21 mouse cellular contexts compared by ENCODE assay signal in the genomic region with DNA sequence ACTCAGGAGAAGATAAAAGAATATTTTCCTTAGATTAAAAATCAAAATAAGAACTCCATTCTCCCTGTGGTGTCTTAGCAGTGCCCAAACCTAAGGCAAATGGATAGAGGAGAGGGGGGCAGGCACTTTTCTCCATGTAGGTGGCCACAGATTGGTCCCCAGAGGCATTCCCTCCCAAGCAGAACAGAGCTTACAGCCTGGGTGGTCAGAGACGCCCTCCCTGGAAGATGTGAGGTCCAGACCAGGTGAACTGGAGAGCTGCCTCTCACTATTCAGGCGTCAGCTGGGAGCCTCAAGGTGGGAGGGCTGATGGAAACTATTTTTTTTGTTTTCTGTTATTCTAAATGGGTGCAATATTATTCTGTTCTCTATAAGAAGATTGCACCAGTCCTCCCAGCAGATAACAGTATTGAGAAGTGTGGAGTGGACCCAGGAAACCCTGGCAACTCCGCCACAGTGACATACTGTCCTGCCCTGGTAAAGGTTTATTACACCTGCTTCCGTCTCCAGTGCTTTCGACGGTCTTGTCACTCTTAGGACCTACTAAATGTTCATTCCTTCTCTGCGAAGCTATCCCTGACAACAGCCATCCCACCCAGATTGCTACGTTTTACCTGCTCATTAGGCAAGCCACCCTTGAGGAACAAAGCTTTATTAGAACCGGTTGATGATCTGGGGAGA. TPM values are rescaled to one million over a fixed set of nuclear protein-coding genes. Genes with fewer than 3 reads are reported as not detected.
A peak's percentile ranks its signal among the peaks of the same experiment; 100 is the strongest.
DNase-seq lines count a peak whose midpoint lies in the region; ATAC-seq and TF ChIP-seq lines count a peak whose summit lies in the region.
"Had no signal": no experiment of that assay in that cellular context is flagged by ENCODE, and none has a peak within 500 bp of the region (broad histone marks: within the 10 kb centered on the region; RNA-seq: fewer than 3 reads in every experiment).

No protein-coding gene starts in this region.

- no peak for TF ChIP-seq CTCF in kidney, postnatal 0 days (IDR thresholded peaks at IDR 0.05; ENCODE audit: low read depth)

- no peak overlapping the region for H3K4me2 ChIP-seq in heart, embryonic 13.5 days
- no peak overlapping the region for H3K4me2 ChIP-seq in heart, embryonic 12.5 days
- no peak overlapping the region for H3K4me2 ChIP-seq in kidney, postnatal 0 days (ENCODE audit: low read length)
- H3K4me2 ChIP-seq in midbrain, embryonic 11.5 days: no peak overlapping the region
- no peak overlapping the region for H3K4me2 ChIP-seq in midbrain, embryonic 14.5 days (ENCODE audit: low read length)
- H3K4me2 ChIP-seq: embryonic facial prominence, embryonic 12.5 days; hindbrain, embryonic 14.5 days had no signal

- 65% methylated on average over 9 of the region's 9 CpGs for WGBS in heart, embryonic 13.5 days
- WGBS in heart, embryonic 12.5 days: 69% methylated on average over 9 of the region's 9 CpGs
- WGBS in kidney, postnatal 0 days: 54% methylated on average over 9 of the region's 9 CpGs
- 82% methylated on average over 9 of the region's 9 CpGs for WGBS in midbrain, embryonic 11.5 days
- WGBS in midbrain, embryonic 14.5 days: 79% methylated on average over 9 of the region's 9 CpGs

- no peak overlapping the region for H3K4me3 ChIP-seq in heart, embryonic 13.5 days
- no peak overlapping the region for H3K4me3 ChIP-seq in heart, embryonic 12.5 days
- H3K4me3 ChIP-seq in kidney, postnatal 0 days (replicated peaks; ENCODE audit: low read depth, low read length): no peak overlapping the region
- no peak overlapping the region for H3K4me3 ChIP-seq in midbrain, embryonic 11.5 days (ENCODE audit: low read depth, low read length)
- H3K4me3 ChIP-seq in midbrain, embryonic 14.5 days (replicated peaks; ENCODE audit: low read depth, low read length): no peak overlapping the region
- H3K4me3 ChIP-seq: embryonic facial prominence, embryonic 12.5 days; heart, embryonic 10.5 days; hindbrain, embryonic 10.5 days had no signal

- H3K4me1 ChIP-seq in heart, embryonic 13.5 days: peaks cover 19% of the 10 kb centered on the region; the same call in 1 of the 2 replicates
- H3K4me1 ChIP-seq in heart, embryonic 12.5 days (replicated peaks): 0 out of 2 replicates have a peak, but pooled peaks cover 2% of the 10 kb centered on the region
- H3K4me1 ChIP-seq in kidney, postnatal 0 days (replicated peaks; ENCODE audit: insufficient read depth, low read length): no peaks in the 10 kb centered on the region
- H3K4me1 ChIP-seq in midbrain, embryonic 11.5 days (ENCODE audit: control insufficient read depth, insufficient read depth, low read length): no peaks in the 10 kb centered on the region
- no peaks in the 10 kb centered on the region for H3K4me1 ChIP-seq in midbrain, embryonic 14.5 days (ENCODE audit: control insufficient read depth, insufficient read depth, low read length)
- H3K4me1 ChIP-seq: embryonic facial prominence, embryonic 12.5 days; heart, embryonic 10.5 days had no signal

- H3K27ac ChIP-seq in heart, embryonic 13.5 days (replicated peaks): peak overlapping the region; percentile 49; the same call in 1 of the 2 replicates
- H3K27ac ChIP-seq in heart, embryonic 12.5 days (ENCODE audit: poor library complexity, severe bottlenecking): no peak overlapping the region
- no peak overlapping the region for H3K27ac ChIP-seq in kidney, postnatal 0 days
- H3K27ac ChIP-seq in midbrain, embryonic 11.5 days (ENCODE audit: low read depth, low read length): no peak overlapping the region
- no peak overlapping the region for H3K27ac ChIP-seq in midbrain, embryonic 14.5 days (replicated peaks; ENCODE audit: low read depth, low read length)
- H3K27ac ChIP-seq: embryonic facial prominence, embryonic 12.5 days; heart, embryonic 10.5 days; hindbrain, embryonic 10.5 days; hindbrain, embryonic 14.5 days had no signal

- 0 out of 2 replicates have a peak, but pooled peaks cover under 1% of the 10 kb centered on the region for H3K36me3 ChIP-seq in heart, embryonic 13.5 days
- H3K36me3 ChIP-seq in heart, embryonic 12.5 days: no peaks in the 10 kb centered on the region
- H3K36me3 ChIP-seq in kidney, postnatal 0 days (ENCODE audit: insufficient read depth, low read length): no peaks in the 10 kb centered on the region
- no peaks in the 10 kb centered on the region for H3K36me3 ChIP-seq in midbrain, embryonic 11.5 days (ENCODE audit: control insufficient read depth, insufficient read depth, low read length)
- no peaks in the 10 kb centered on the region for H3K36me3 ChIP-seq in midbrain, embryonic 14.5 days (ENCODE audit: control insufficient read depth, insufficient read depth, low read length)
- H3K36me3 ChIP-seq: embryonic facial prominence, embryonic 12.5 days; heart, embryonic 10.5 days; hindbrain, embryonic 10.5 days had no signal

- no peak for DNase-seq in kidney, postnatal 0 days (ENCODE audit: low spot score)
- no peak for DNase-seq in kidney, postnatal 10 days
- DNase-seq in midbrain, embryonic 11.5 days (ENCODE audit: low spot score, missing footprints): peak; percentile 39
- DNase-seq in midbrain, embryonic 14.5 days: no peak
- peak; percentile 27 for DNase-seq in forelimb bud, embryonic 11.5 days (ENCODE audit: low read depth, low spot score)
- DNase-seq: adrenal gland, postnatal 10 days; cerebellum, adult 11 months; cerebellum, adult 8-10 months; cerebellum, postnatal 14 days; embryo, embryonic 11 days; gastrocnemius, postnatal 36 days; heart, adult 18-20 months had no signal

- peaks cover 12% of the 10 kb centered on the region for H3K9me3 ChIP-seq in heart, embryonic 13.5 days
- peaks cover 14% of the 10 kb centered on the region for H3K9me3 ChIP-seq in heart, embryonic 12.5 days (replicated peaks)
- peaks cover 3% of the 10 kb centered on the region; the same call in 1 of the 2 replicates for H3K9me3 ChIP-seq in kidney, postnatal 0 days (replicated peaks; ENCODE audit: low read length)
- no peaks in the 10 kb centered on the region for H3K9me3 ChIP-seq in midbrain, embryonic 11.5 days (ENCODE audit: control insufficient read depth, low read length)
- peaks cover 8% of the 10 kb centered on the region; the same call in 1 of the 2 replicates for H3K9me3 ChIP-seq in midbrain, embryonic 14.5 days (ENCODE audit: control insufficient read depth, low read length)
- H3K9me3 ChIP-seq: heart, embryonic 10.5 days had no signal

- no peaks in the 10 kb centered on the region for H3K27me3 ChIP-seq in heart, embryonic 13.5 days (replicated peaks)
- H3K27me3 ChIP-seq in heart, embryonic 12.5 days (replicated peaks): no peaks in the 10 kb centered on the region
- no peaks in the 10 kb centered on the region for H3K27me3 ChIP-seq in kidney, postnatal 0 days (ENCODE audit: insufficient read depth, low read length)
- H3K27me3 ChIP-seq in midbrain, embryonic 11.5 days (ENCODE audit: control insufficient read depth, insufficient read depth, low read length): no peaks in the 10 kb centered on the region
- no peaks in the 10 kb centered on the region for H3K27me3 ChIP-seq in midbrain, embryonic 14.5 days (ENCODE audit: control insufficient read depth, insufficient read depth, low read length)
- H3K27me3 ChIP-seq: CH12.LX; embryonic facial prominence, embryonic 12.5 days had no signal

- no peak overlapping the region for H3K9ac ChIP-seq in heart, embryonic 13.5 days
- H3K9ac ChIP-seq in heart, embryonic 12.5 days: no peak overlapping the region
- no peak overlapping the region for H3K9ac ChIP-seq in kidney, postnatal 0 days (ENCODE audit: low read depth, low read length)
- no peak overlapping the region for H3K9ac ChIP-seq in midbrain, embryonic 11.5 days (ENCODE audit: low read length)
- no peak overlapping the region for H3K9ac ChIP-seq in midbrain, embryonic 14.5 days (replicated peaks; ENCODE audit: low read length)
- H3K9ac ChIP-seq: embryonic facial prominence, embryonic 12.5 days; hindbrain, embryonic 14.5 days had no signal

- no peak for ATAC-seq in heart, embryonic 13.5 days (ENCODE audit: extremely low read depth, insufficient number of reproducible peaks, low FRiP score, low TSS enrichment)
- ATAC-seq in heart, embryonic 12.5 days (ENCODE audit: insufficient number of reproducible peaks, low FRiP score): no peak
- peak; percentile 63; the same call in 1 of the 2 replicates for ATAC-seq in kidney, postnatal 0 days (replicated peaks; ENCODE audit: low FRiP score, low read depth)
- no peak for ATAC-seq in midbrain, embryonic 11.5 days (ENCODE audit: low FRiP score)
- no peak for ATAC-seq in midbrain, embryonic 14.5 days (ENCODE audit: low FRiP score, low TSS enrichment)
- no peak for ATAC-seq in granulocyte monocyte progenitor cell, adult 5-6 weeks (replicated peaks; ENCODE audit: poor library complexity, severe bottlenecking)
- ATAC-seq: forebrain, embryonic 14.5 days had no signal

RNA-seq across cellular contexts. Expression of a gene that starts 55.0 kb away (rescaled TPM):
- 13.3 and 13.7 TPM in 2 replicates for polyA plus RNA-seq in heart, embryonic 13.5 days (2015; fragmentation: Nextera tagmentation; extraction: Ambion mirVana)
- 21.5 and 22.4 TPM in 2 replicates for polyA plus RNA-seq in heart, embryonic 12.5 days (2016; fragmentation: Nextera tagmentation; extraction: Ambion mirVana)
- 15.3 and 15.8 TPM in 2 replicates for polyA plus RNA-seq in kidney, postnatal 0 days (2015; fragmentation: Nextera tagmentation; extraction: Ambion mirVana)
- 31.5 and 34.5 TPM in 2 replicates for polyA plus RNA-seq in midbrain, embryonic 11.5 days (2014; fragmentation: Nextera tagmentation; extraction: Ambion mirVana)
- polyA plus RNA-seq in midbrain, embryonic 14.5 days (2014; fragmentation: Nextera tagmentation; extraction: Ambion mirVana): 19.4 and 27.2 TPM in 2 replicates
- 24.0 and 32.6 TPM in 2 replicates for total RNA-seq in granulocyte monocyte progenitor cell, adult 5-6 weeks (2014; fragmentation: Nextera tagmentation)
- 21.6 and 34.0 TPM in 2 replicates for total RNA-seq in granulocyte monocyte progenitor cell, adult 5-6 weeks (2017)

Comparison
In these comparisons a context has a peak if more than half of its experiments do, and no peak if none do; other contexts are left out.
1. DNase-seq: peak in midbrain, embryonic 11.5 days (single experiment) and forelimb bud, embryonic 11.5 days (single experiment); none in kidney, postnatal 0 days (single experiment), kidney, postnatal 10 days (single experiment) and midbrain, embryonic 14.5 days (single experiment).